Mouse (Mus musculus) layer of hippocampus, adult 9-10 months (tissue): ENCODE measurements at regions not wholly inside any gene's neighbourhood (a gene's known extent, or its start where the extent isn't known, plus 50 kb on each side); places are given as distances from the start of the nearest gene placed in this dataset.
A peak's percentile ranks its signal among the peaks of the same experiment; 100 is the strongest.
"Not testable (repeated sequence)": the region's sequence is repeated elsewhere in the genome, so short reads cannot be mapped to it uniquely, and the experiment has no call there.

Experiments
- DNase-seq: peaks from one replicate; pipeline ENCODE4 v3.0.0; 2022; ENCODE audit warnings: low spot score

- peak; percentile 62 for DNase-seq
These were observed 124.0 kb downstream of the Akain1 start for GRCm38 (mm10) chr17:69563165-69563564.

- DNase-seq, result not testable (repeated sequence)
These were observed 132.0 kb downstream of the Akain1 start for GRCm38 (mm10) chr17:69571070-69571669.

GRCm38 (mm10) chr17:69590553-69590952 lies 151.4 kb downstream of the Akain1 start:
- DNase-seq, result no peak

- DNase-seq, result no peak
These were observed 158.7 kb downstream of the Akain1 start for GRCm38 (mm10) chr17:69597773-69598295.

GRCm38 (mm10) chr17:69598461-69598860 lies 159.3 kb downstream of the Akain1 start:
- DNase-seq, result no peak

- DNase-seq, result no peak
These were observed 164.5 kb downstream of the Akain1 start for GRCm38 (mm10) chr17:69603596-69603995.

GRCm38 (mm10) chr17:69604698-69605097 lies 165.6 kb downstream of the Akain1 start:
- peak; percentile 25 for DNase-seq

GRCm38 (mm10) chr17:69605458-69605857 lies 166.3 kb downstream of the Akain1 start:
- DNase-seq, result no peak

- DNase-seq, result no peak
These were observed 192.3 kb downstream of the Akain1 start for GRCm38 (mm10) chr17:69631411-69631810.

GRCm38 (mm10) chr17:69650496-69650895 lies 211.4 kb downstream of the Akain1 start:
- DNase-seq, result not testable (repeated sequence)

- no peak for DNase-seq
These were observed 215.5 kb downstream of the Akain1 start for GRCm38 (mm10) chr17:69654586-69654985.

- DNase-seq, result peak; percentile 13
These were observed 233.4 kb downstream of the Akain1 start for GRCm38 (mm10) chr17:69672530-69672929.

- DNase-seq, result no peak
These were observed 244.0 kb downstream of the Akain1 start for GRCm38 (mm10) chr17:69683091-69683490.

- no peak for DNase-seq
These were observed 246.6 kb downstream of the Akain1 start for GRCm38 (mm10) chr17:69685625-69686257.

GRCm38 (mm10) chr17:69686383-69686782 lies 247.3 kb downstream of the Akain1 start:
- no peak for DNase-seq

- DNase-seq, result peak; percentile 74
These were observed 256.2 kb downstream of the Akain1 start for GRCm38 (mm10) chr17:69695341-69695740.

- DNase-seq, result no peak
These were observed 241.5 kb upstream of the Dlgap1 start for GRCm38 (mm10) chr17:69727325-69727724.

- DNase-seq, result no peak
These were observed 235.9 kb upstream of the Dlgap1 start for GRCm38 (mm10) chr17:69732981-69733380.

GRCm38 (mm10) chr17:69736379-69737096 lies 232.3 kb upstream of the Dlgap1 start:
- DNase-seq, result peak; percentile 5

GRCm38 (mm10) chr17:69769002-69769421 lies 199.9 kb upstream of the Dlgap1 start:
- peak; percentile 80 for DNase-seq

GRCm38 (mm10) chr17:69770046-69770445 lies 198.8 kb upstream of the Dlgap1 start:
- DNase-seq, result peak; percentile 66

- no peak for DNase-seq
These were observed 187.7 kb upstream of the Dlgap1 start for GRCm38 (mm10) chr17:69781201-69781600.

- no peak for DNase-seq
These were observed 181.9 kb upstream of the Dlgap1 start for GRCm38 (mm10) chr17:69786985-69787384.
